Mouse (Mus musculus) G1E (cell line): ENCODE results near the gene Olfr389. TPM values are rescaled to one million over a fixed set of nuclear protein-coding genes. Genes with fewer than 3 reads are reported as not detected.

Experiments used
- ATAC-seq: 2 replicates; pipeline ENCODE4 v1.8.0; 2016; ENCODE audit warnings: mild to moderate bottlenecking; ENCODE audit not compliant: insufficient number of reproducible peaks, poor library complexity, low FRiP score, severe bottlenecking; ENCODE audit errors: extremely low read depth
- DNase-seq: peaks from one replicate; pipeline ENCODE4 v3.0.0; 2012; ENCODE audit warnings: low spot score
- H3K27me3 ChIP-seq: 2 replicates; pipeline ENCODE4 v1.6.1; 2012; ENCODE audit warnings: mild to moderate bottlenecking, low read length, inconsistent platforms; ENCODE audit not compliant: insufficient read depth
- H3K36me3 ChIP-seq: replicated peaks from 2 replicates; pipeline ENCODE3; 2012; ENCODE audit warnings: mild to moderate bottlenecking, inconsistent platforms
- H3K4me1 ChIP-seq: 2 replicates; pipeline ENCODE4 v1.6.1; 2012; ENCODE audit warnings: low read depth, low read length, inconsistent platforms, mixed read lengths; ENCODE audit not compliant: insufficient read depth
- H3K4me3 ChIP-seq: 2 replicates; pipeline ENCODE4 v1.5.1; 2012; ENCODE audit warnings: low read depth, mild to moderate bottlenecking, inconsistent platforms, low read length, moderate library complexity, mixed read lengths
- H3K9me3 ChIP-seq: replicated peaks from 2 replicates; pipeline ENCODE4 v1.6.1; 2012; ENCODE audit warnings: inconsistent platforms
- CTCF ChIP-seq: IDR thresholded peaks from 2 replicates; pipeline ENCODE4 v1.5.1; 2012; ENCODE audit warnings: low read depth, low read length, inconsistent platforms, mixed read lengths
- GATA1 ChIP-seq: IDR thresholded peaks from 2 replicates; pipeline ENCODE4 v1.6.1; 2012; ENCODE audit warnings: borderline replicate concordance, low read length, inconsistent platforms, mixed read lengths
- GATA2 ChIP-seq: IDR thresholded peaks from 2 replicates; pipeline ENCODE4 v1.6.1; 2012; ENCODE audit warnings: low read depth, low read length, inconsistent platforms, borderline replicate concordance
- POLR2AphosphoS5 ChIP-seq: IDR thresholded peaks from 2 replicates; pipeline ENCODE4 v1.6.1; 2012; ENCODE audit warnings: low read depth, low read length, inconsistent platforms; ENCODE audit not compliant: insufficient replicate concordance
- TAL1 ChIP-seq: conservative IDR thresholded peaks from 2 replicates; pipeline ENCODE4 v1.6.1; 2012; ENCODE audit warnings: low read depth, low read length, inconsistent platforms, mixed read lengths
- polyA plus RNA-seq: library from polyadenylated mRNA; stranded (reverse); fragments of >175 nt; gene quantifications from 2 replicates; pipeline ENCODE4 v1.2.3, GENCODE M21; 2012
- total RNA-seq, 2 experiments: library from RNA; stranded (forward) in 1 of 2; stranded (reverse) in 1 of 2; fragments of 200-1000 nt in 1 of 2; fragments of >200 nt in 1 of 2; fragmentation: Nextera tagmentation in 1 of 2; gene quantifications; 2 replicates each; pipeline ENCODE4 v1.2.3; 2014 to 2017

The Olfr389 gene
- not detected in 2 replicates for total RNA-seq (2014; fragmentation: Nextera tagmentation)
- total RNA-seq (2017), result 0.05 and 0.12 TPM in 2 replicates
- not detected in 2 replicates for polyA plus RNA-seq

DNA sequence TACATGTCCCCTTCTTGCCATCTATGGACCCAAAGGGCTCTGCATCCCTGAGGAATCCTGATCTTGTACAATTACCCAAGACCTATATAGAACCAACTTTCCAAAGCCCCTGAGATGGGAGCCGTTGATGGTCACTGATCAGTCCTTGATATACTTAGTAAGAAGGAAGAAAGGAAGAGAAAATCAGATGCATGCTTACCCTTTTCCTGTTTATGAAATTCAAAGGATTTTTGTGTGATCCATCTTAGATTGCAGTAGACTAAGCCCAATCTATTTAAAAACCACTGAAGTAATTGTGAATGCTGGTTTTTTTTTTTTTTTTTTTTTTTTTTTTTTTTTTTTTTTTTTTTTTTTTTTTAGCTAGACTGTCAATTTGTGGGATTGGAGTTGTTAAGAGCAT is at the start of gene Olfr389:
Olfr389 (minus strand) TSS at position 101 of the 400 bp plus-strand sequence.
- TF ChIP-seq TAL1 (no peak), GATA1 (no peak), GATA2 (no peak), CTCF (no peak), POLR2AphosphoS5 (no peak)
- Histone ChIP-seq H3K36me3 (no peaks in the 10 kb centered on the region), H3K4me1 (no peaks in the 10 kb centered on the region), H3K27me3 (no peaks in the 10 kb centered on the region), H3K4me3 (no peak within 1 kb of the TSS), H3K9me3 (no peaks in the 10 kb centered on the region)
- ATAC-seq, result no peak
- DNase-seq, result no peak

- DNase-seq (no peak), ATAC-seq (no peak)
- TF ChIP-seq CTCF (no peak), GATA2 (no peak), TAL1 (no peak), POLR2AphosphoS5 (no peak), GATA1 (no peak)
- no peaks in the 10 kb centered on the region for H3K36me3 ChIP-seq
- no peaks in the 10 kb centered on the region for H3K27me3 ChIP-seq
- no peaks in the 10 kb centered on the region for H3K9me3 ChIP-seq
- no peaks in the 10 kb centered on the region for H3K4me1 ChIP-seq
- H3K4me3 ChIP-seq, result no peak within 1 kb of the TSS
Observed at GRCm38 (mm10) chr11:73816949-73817348, 36.4 kb upstream of the Olfr389 start, which contains the start of gene Olfr392. TSS of gene Olfr392 (minus strand) at chr11:73817049.

- Histone ChIP-seq H3K27me3 (no peaks in the 10 kb centered on the region), H3K9me3 (no peaks in the 10 kb centered on the region), H3K4me3 (no peak within 1 kb of the TSS), H3K36me3 (no peaks in the 10 kb centered on the region), H3K4me1 (no peaks in the 10 kb centered on the region)
- ATAC-seq, result no peak
- TF ChIP-seq TAL1 (no peak), GATA2 (no peak), CTCF (no peak), POLR2AphosphoS5 (no peak), GATA1 (no peak)
- no peak for DNase-seq
Observed at GRCm38 (mm10) chr11:73802952-73803351, 22.4 kb upstream of the Olfr389 start, which contains the start of gene Olfr391-ps. TSS of gene Olfr391-ps (minus strand) at chr11:73803052.

DNA sequence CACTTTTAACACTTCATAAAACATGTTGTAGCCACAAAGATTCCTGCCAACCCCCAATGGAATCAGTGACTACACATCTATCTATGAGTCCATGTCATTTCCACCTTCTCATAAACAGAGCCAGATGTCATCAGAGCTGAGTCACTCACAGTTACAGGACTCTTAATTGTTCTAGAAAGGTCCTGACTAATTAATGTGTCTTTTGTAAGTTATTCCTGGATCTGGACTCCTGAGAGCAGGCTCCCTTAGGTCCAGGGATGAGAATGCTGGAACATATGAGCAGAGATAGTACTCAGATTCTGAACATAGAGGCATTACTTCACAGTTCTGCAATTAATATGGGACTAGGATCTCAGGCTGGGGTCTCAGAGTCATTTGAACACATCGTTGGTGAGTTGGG is 2.2 kb upstream of the Olfr389 start, which contains the start of gene Olfr390:
Olfr390 (plus strand) TSS at position 301 of the 400 bp plus-strand sequence.
- TF ChIP-seq CTCF (no peak), GATA1 (no peak), GATA2 (no peak), POLR2AphosphoS5 (no peak), TAL1 (no peak)
- no peaks in the 10 kb centered on the region for H3K4me1 ChIP-seq
- H3K9me3 ChIP-seq, result no peaks in the 10 kb centered on the region
- H3K27me3 ChIP-seq, result no peaks in the 10 kb centered on the region
- DNase-seq (no peak), ATAC-seq (no peak)
- no peaks in the 10 kb centered on the region for H3K36me3 ChIP-seq
- H3K4me3 ChIP-seq, result no peak within 1 kb of the TSS

GRCm38 (mm10) chr11:73759115-73759514 is 21.4 kb downstream of the Olfr389 start:
- ATAC-seq (no peak), DNase-seq (no peak)
- TF ChIP-seq TAL1, result no peak
- TF ChIP-seq CTCF, result no peak
- no peak for TF ChIP-seq POLR2AphosphoS5
- TF ChIP-seq GATA2, result no peak
- no peak for TF ChIP-seq GATA1
- H3K27me3 ChIP-seq, result no peaks in the 10 kb centered on the region
- H3K4me1 ChIP-seq, result no peaks in the 10 kb centered on the region
- H3K4me3 ChIP-seq, result no peak overlapping the region
- no peaks in the 10 kb centered on the region for H3K9me3 ChIP-seq
- no peaks in the 10 kb centered on the region for H3K36me3 ChIP-seq

Other genes with a start within 250 kb of the Olfr389 start
- gene Olfr385, start 187.7 kb downstream of the Olfr389 start, total RNA-seq (2014; fragmentation: Nextera tagmentation), result not detected in 2 replicates
- 0.12 TPM in 1 of 2 replicates, not detected in the other for gene Olfr385, start 187.7 kb downstream of the Olfr389 start, total RNA-seq (2017)
- gene Olfr385, start 187.7 kb downstream of the Olfr389 start, polyA plus RNA-seq, result not detected in 2 replicates
- gene Olfr384, start 182.1 kb downstream of the Olfr389 start, total RNA-seq (2014; fragmentation: Nextera tagmentation), result not detected in 2 replicates
- 0.22 TPM in 1 of 2 replicates, not detected in the other for gene Olfr384, start 182.1 kb downstream of the Olfr389 start, total RNA-seq (2017)
- not detected in 2 replicates for gene Olfr384, start 182.1 kb downstream of the Olfr389 start, polyA plus RNA-seq
- not detected in 2 replicates for gene Zfp735, start 91.9 kb downstream of the Olfr389 start, total RNA-seq (2014; fragmentation: Nextera tagmentation)
- gene Zfp735, start 91.9 kb downstream of the Olfr389 start, total RNA-seq (2017), result 0.06 and 0.22 TPM in 2 replicates
- not detected in 2 replicates for gene Zfp735, start 91.9 kb downstream of the Olfr389 start, polyA plus RNA-seq
- gene Olfr390, start 2.3 kb upstream of the Olfr389 start, total RNA-seq (2014; fragmentation: Nextera tagmentation), result not detected in 2 replicates
- 0.11 and 0.12 TPM in 2 replicates for gene Olfr390, start 2.3 kb upstream of the Olfr389 start, total RNA-seq (2017)
- not detected in 2 replicates for gene Olfr390, start 2.3 kb upstream of the Olfr389 start, polyA plus RNA-seq
- gene Olfr391-ps, start 22.3 kb upstream of the Olfr389 start, total RNA-seq (2014; fragmentation: Nextera tagmentation), result not detected in 2 replicates
- 0.11 TPM in 1 of 2 replicates, not detected in the other for gene Olfr391-ps, start 22.3 kb upstream of the Olfr389 start, total RNA-seq (2017)
- gene Olfr391-ps, start 22.3 kb upstream of the Olfr389 start, polyA plus RNA-seq, result not detected in 2 replicates
- not detected in 2 replicates for gene Olfr392, start 36.3 kb upstream of the Olfr389 start, total RNA-seq (2014; fragmentation: Nextera tagmentation)
- gene Olfr392, start 36.3 kb upstream of the Olfr389 start, total RNA-seq (2017), result 0.06 and 0.11 TPM in 2 replicates
- gene Olfr392, start 36.3 kb upstream of the Olfr389 start, polyA plus RNA-seq, result not detected in 2 replicates
- gene Olfr393, start 70.7 kb upstream of the Olfr389 start, total RNA-seq (2014; fragmentation: Nextera tagmentation), result not detected in 2 replicates
- gene Olfr393, start 70.7 kb upstream of the Olfr389 start, total RNA-seq (2017), result 0.22 TPM in 1 of 2 replicates, not detected in the other
- gene Olfr393, start 70.7 kb upstream of the Olfr389 start, polyA plus RNA-seq, result not detected in 2 replicates
- not detected in 2 replicates for gene Olfr394, start 110.1 kb upstream of the Olfr389 start, total RNA-seq (2014; fragmentation: Nextera tagmentation)
- under 0.01 and 0.05 TPM in 2 replicates for gene Olfr394, start 110.1 kb upstream of the Olfr389 start, total RNA-seq (2017)
- not detected in 2 replicates for gene Olfr394, start 110.1 kb upstream of the Olfr389 start, polyA plus RNA-seq
- not detected in 2 replicates for gene Olfr395, start 128.6 kb upstream of the Olfr389 start, total RNA-seq (2014; fragmentation: Nextera tagmentation)
- under 0.01 and 0.27 TPM in 2 replicates for gene Olfr395, start 128.6 kb upstream of the Olfr389 start, total RNA-seq (2017)
- not detected in 2 replicates for gene Olfr395, start 128.6 kb upstream of the Olfr389 start, polyA plus RNA-seq
- not detected in 2 replicates for gene Olfr23, start 156.0 kb upstream of the Olfr389 start, total RNA-seq (2014; fragmentation: Nextera tagmentation)
- gene Olfr23, start 156.0 kb upstream of the Olfr389 start, total RNA-seq (2017), result 0.35 TPM in 1 of 2 replicates, not detected in the other
- gene Olfr23, start 156.0 kb upstream of the Olfr389 start, polyA plus RNA-seq, result not detected in 2 replicates
- gene Olfr397, start 180.1 kb upstream of the Olfr389 start, total RNA-seq (2014; fragmentation: Nextera tagmentation), result not detected in 2 replicates
- 0.05 and 0.12 TPM in 2 replicates for gene Olfr397, start 180.1 kb upstream of the Olfr389 start, total RNA-seq (2017)
- not detected in 2 replicates for gene Olfr397, start 180.1 kb upstream of the Olfr389 start, polyA plus RNA-seq
- gene Olfr398, start 209.7 kb upstream of the Olfr389 start, total RNA-seq (2014; fragmentation: Nextera tagmentation), result not detected in 2 replicates
- under 0.01 and 0.22 TPM in 2 replicates for gene Olfr398, start 209.7 kb upstream of the Olfr389 start, total RNA-seq (2017)
- gene Olfr398, start 209.7 kb upstream of the Olfr389 start, polyA plus RNA-seq, result not detected in 2 replicates